Mouse (Mus musculus) liver, embryonic 14.5 days (tissue): ENCODE measurements at regions not wholly inside any gene's neighbourhood (a gene's known extent, or its start where the extent isn't known, plus 50 kb on each side); places are given as distances from the start of the nearest gene placed in this dataset.

Experiments used
- ATAC-seq: fragments of 200-750 bp; cut with Nextera tagmentation; 2 replicates; pipeline ENCODE4 v1.8.0; 2017; ENCODE audit warnings: moderate number of reproducible peaks, mild to moderate bottlenecking, moderate library complexity; ENCODE audit not compliant: insufficient read depth
- DNase-seq, 3 experiments: peaks; one replicate each; pipeline ENCODE4 v3.0.0-alpha.2; 2012 to 2013; ENCODE audit warnings: low read depth in 3 of 3, low spot score in 3 of 3
- H3K27ac ChIP-seq: fragments of 300-500 bp; sonication (generic); 2 replicates; pipeline ENCODE4 v1.5.1; 2014; ENCODE audit warnings: moderate library complexity, mild to moderate bottlenecking, control low read depth, inconsistent platforms
- H3K27me3 ChIP-seq: fragments of 300-500 bp; sonication (generic); 2 replicates; pipeline ENCODE4 v1.6.1; 2014; ENCODE audit warnings: mild to moderate bottlenecking, low read length, moderate library complexity; ENCODE audit not compliant: control insufficient read depth, insufficient read depth
- H3K36me3 ChIP-seq: fragments of 300-500 bp; sonication (generic); replicated peaks from 2 replicates; pipeline ENCODE4 v1.6.1; 2014; ENCODE audit warnings: low read depth; ENCODE audit not compliant: control insufficient read depth, insufficient read depth
- H3K4me1 ChIP-seq, 2 experiments: fragments of 200-500 bp in 1 of 2; fragments of 300-500 bp in 1 of 2; sonication (generic) in 1 of 2; replicated peaks; 2 replicates each; pipeline ENCODE4 v1.6.1; 2012 to 2014; ENCODE audit warnings: antibody characterized with exemption in 1 of 2, inconsistent platforms in 1 of 2, low read length in 1 of 2; ENCODE audit not compliant: control insufficient read depth in 2 of 2, insufficient read depth in 2 of 2
- H3K4me2 ChIP-seq: fragments of 300-500 bp; sonication (generic); 2 replicates; pipeline ENCODE4 v1.6.1; 2014; ENCODE audit warnings: low read depth, mild to moderate bottlenecking, control low read depth, moderate library complexity
- H3K4me3 ChIP-seq, 2 experiments: fragments of 200-500 bp in 1 of 2; fragments of 300-500 bp in 1 of 2; sonication (generic) in 1 of 2; 2 replicates each; pipeline ENCODE4 v1.5.1; 2012 to 2014; ENCODE audit warnings: low read depth in 2 of 2, low read length in 2 of 2, mild to moderate bottlenecking in 2 of 2, control low read depth in 1 of 2, inconsistent platforms in 1 of 2, moderate library complexity in 1 of 2; ENCODE audit not compliant: insufficient read depth in 1 of 2
- H3K9ac ChIP-seq: fragments of 300-500 bp; sonication (generic); replicated peaks from 2 replicates; pipeline ENCODE4 v1.6.1; 2014; ENCODE audit warnings: mild to moderate bottlenecking, control low read depth, moderate library complexity
- H3K9me3 ChIP-seq: fragments of 300-500 bp; sonication (generic); 2 replicates; pipeline ENCODE4 v1.6.1; 2016; ENCODE audit warnings: low read length, mixed read lengths; ENCODE audit not compliant: control insufficient read depth
- CTCF ChIP-seq: IDR thresholded peaks from 2 replicates; pipeline ENCODE4 v1.5.1; 2016; ENCODE audit warnings: antibody characterized with exemption, low read depth, control low read depth
- EP300 ChIP-seq: IDR thresholded peaks from 2 replicates; pipeline ENCODE4 v1.6.1; 2016; ENCODE audit warnings: antibody characterized with exemption, low read depth
- WGBS: fragments of 180-500 bp; shearing (Covaris S2); extraction: QIAGEN DNeasy Blood & Tissue Kit; methylation state at CpG from one replicate; pipeline ENCODE4 v1.1.7; 2014; ENCODE audit not compliant: insufficient replicate concordance; 5-methylcytosine and 5-hydroxymethylcytosine counted together

DNA sequence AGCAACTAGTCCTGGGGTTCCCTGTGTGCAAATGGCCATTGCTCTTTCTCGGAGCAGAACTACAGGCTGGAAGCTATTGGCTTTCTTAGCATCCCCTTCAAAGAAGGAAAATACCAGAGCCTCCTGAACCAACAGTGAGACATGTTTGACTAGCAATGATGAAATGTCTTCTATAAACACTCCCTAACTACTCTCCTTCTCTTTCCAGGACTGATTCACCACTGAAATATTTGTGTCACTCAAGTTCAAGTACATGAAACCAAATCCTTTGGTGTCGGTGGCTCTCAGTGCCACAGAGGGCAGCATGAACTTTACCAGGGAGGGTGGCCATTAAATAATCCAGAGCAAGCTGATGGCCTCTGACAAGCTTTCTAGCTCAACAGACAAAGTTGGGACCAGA lies 270.0 kb downstream of the Osr1 start:
- Histone ChIP-seq H3K27ac (no peak overlapping the region), H3K36me3 (no peaks in the 10 kb centered on the region), H3K4me2 (no peak overlapping the region), H3K4me3 (no peak overlapping the region), H3K4me1 (no peaks in the 10 kb centered on the region), H3K27me3 (no peaks in the 10 kb centered on the region), H3K9me3 (no peaks in the 10 kb centered on the region), H3K9ac (no peak overlapping the region)
- 61% methylated on average over 2 of the region's 2 CpGs for WGBS
- ATAC-seq, result no peak
- no peak for DNase-seq
- TF ChIP-seq EP300, result no peak
- no peak for TF ChIP-seq CTCF

DNA sequence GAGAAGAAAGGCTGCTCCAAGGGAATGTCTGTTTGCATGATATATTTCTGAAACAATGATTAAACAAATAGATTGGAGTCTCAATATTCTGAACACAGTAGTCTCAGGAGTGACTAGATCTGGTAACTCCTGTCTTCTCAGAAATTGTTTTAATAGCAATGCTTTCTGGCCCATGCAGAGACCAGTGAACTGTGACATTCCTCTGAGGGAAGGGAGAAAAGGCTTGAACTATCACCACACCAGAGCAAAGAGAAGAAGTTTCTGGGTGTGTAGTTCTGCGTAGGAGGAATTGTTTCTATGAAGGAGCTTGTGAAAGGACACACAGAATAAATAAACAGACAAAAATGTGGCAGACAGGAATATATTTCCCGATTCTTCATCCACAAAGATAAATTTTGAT lies 277.1 kb downstream of the Osr1 start:
- WGBS, result 50% methylated on average over 2 of the region's 2 CpGs

DNA sequence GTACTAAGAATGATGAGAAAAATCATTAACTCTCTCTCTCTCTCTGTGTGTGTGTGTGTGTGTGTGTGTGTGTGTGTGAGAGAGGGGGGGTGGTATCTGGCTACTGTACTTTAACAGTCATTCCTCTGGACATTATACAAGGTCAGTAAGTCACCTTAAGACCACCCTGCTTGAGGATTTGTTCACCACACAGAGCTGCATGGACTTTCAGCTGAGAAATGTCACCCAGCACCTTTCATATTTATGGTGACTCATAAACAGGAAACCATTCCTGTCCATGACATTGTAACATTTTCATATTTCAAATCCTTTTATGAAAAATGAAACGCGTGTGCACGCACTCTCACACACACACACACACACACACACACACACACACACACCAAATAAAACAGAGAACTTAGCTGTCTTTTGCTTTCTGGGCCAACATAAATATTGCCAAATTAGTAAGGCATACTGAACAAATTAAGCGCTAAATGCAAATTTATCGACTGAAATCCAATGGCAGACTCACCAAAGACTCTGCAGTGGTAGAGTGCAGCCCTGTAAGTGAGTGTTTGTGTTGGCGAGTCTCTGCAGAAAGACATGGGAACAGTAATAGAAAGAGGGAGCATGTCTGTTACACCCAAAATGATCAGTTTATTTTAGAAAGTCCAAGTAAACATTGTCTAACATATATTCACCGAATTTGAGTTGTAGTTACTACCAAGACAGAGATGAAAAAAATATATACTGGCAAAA lies 277.7 kb downstream of the Osr1 start:
- ATAC-seq (no peak), DNase-seq (no peak)
- WGBS, result 72% methylated on average over 7 of the region's 7 CpGs
- Histone ChIP-seq H3K4me2 (no peak overlapping the region), H3K27ac (no peak overlapping the region), H3K36me3 (no peaks in the 10 kb centered on the region), H3K9ac (no peak overlapping the region), H3K9me3 (no peaks in the 10 kb centered on the region), H3K27me3 (no peaks in the 10 kb centered on the region), H3K4me3 (no peak overlapping the region), H3K4me1 (no peaks in the 10 kb centered on the region)
- TF ChIP-seq EP300, result no peak
- TF ChIP-seq CTCF, result no peak

More for the DNA sequence above, 277.1 kb downstream of the Osr1 start:
- H3K36me3 ChIP-seq, result no peaks in the 10 kb centered on the region
- no peak overlapping the region for H3K4me3 ChIP-seq
- no peak overlapping the region for H3K4me2 ChIP-seq
- H3K9ac ChIP-seq, result no peak overlapping the region
- DNase-seq (no peak), ATAC-seq (no peak)
- no peak overlapping the region for H3K27ac ChIP-seq
- no peaks in the 10 kb centered on the region for H3K4me1 ChIP-seq
- no peaks in the 10 kb centered on the region for H3K27me3 ChIP-seq
- no peak for TF ChIP-seq EP300
- no peaks in the 10 kb centered on the region for H3K9me3 ChIP-seq

DNA sequence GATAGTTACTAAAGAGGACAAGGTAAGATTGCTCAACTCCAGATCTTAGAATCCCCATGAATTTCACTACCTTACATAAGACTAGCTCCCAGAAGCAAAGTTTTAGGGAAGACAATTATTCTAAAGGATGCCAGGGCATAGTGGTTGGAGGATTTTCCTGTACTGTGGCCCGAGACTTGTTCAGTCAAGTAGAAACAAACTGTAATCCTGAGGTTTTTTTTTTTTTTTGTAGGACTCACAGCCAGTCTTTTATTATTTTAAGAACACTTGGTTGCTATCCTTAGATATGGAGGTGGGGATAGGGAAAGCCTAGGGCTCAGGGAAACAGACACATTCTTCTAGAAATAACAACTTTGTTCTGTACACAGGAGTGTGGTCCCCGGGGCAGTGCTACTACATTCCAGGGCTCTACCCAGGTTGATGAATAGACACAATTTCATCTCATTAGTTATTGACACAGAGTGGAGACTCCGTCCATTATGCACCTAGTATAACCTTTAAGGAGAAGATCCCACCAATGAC lies 285.6 kb downstream of the Osr1 start:
- Histone ChIP-seq H3K27ac (no peak overlapping the region), H3K4me3 (no peak overlapping the region), H3K4me2 (no peak overlapping the region), H3K4me1 (no peaks in the 10 kb centered on the region), H3K27me3 (no peaks in the 10 kb centered on the region), H3K9me3 (no peaks in the 10 kb centered on the region), H3K9ac (no peak overlapping the region), H3K36me3 (no peaks in the 10 kb centered on the region)
- 53% methylated on average over 3 of the region's 3 CpGs for WGBS
- no peak for ATAC-seq
- no peak for DNase-seq
- TF ChIP-seq EP300, result no peak
- TF ChIP-seq CTCF, result no peak

DNA sequence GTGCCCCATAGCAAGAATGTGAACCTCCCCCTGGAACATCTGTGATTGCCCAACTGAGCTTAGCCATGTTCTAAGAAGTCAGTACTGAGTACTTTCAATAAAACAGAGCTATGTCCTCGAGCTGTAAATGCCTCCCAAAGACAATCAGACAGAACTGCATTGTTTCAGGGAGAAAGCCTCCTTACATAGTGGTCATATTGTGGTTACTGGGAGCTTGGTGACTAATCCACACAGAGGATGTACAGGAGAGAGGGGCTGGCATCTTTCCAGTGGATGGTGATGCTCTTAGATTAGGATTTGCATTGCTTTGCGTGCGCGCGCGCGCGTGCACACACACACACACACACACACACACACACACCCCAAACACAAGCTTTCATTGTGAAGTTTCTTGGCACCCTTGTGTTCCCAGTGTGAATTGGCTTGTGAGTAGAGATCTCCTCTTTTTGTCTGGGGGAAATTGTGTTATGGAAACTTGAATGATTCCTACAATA lies 286.3 kb downstream of the Osr1 start:
- H3K27ac ChIP-seq, result no peak overlapping the region
- H3K9me3 ChIP-seq, result no peaks in the 10 kb centered on the region
- TF ChIP-seq CTCF (no peak), EP300 (no peak)
- 74% methylated on average over 8 of the region's 8 CpGs for WGBS
- H3K4me1 ChIP-seq, result no peaks in the 10 kb centered on the region
- no peak overlapping the region for H3K9ac ChIP-seq
- H3K27me3 ChIP-seq, result no peaks in the 10 kb centered on the region
- no peak overlapping the region for H3K4me2 ChIP-seq
- H3K4me3 ChIP-seq, result no peak overlapping the region
- no peak for DNase-seq
- H3K36me3 ChIP-seq, result no peaks in the 10 kb centered on the region
- ATAC-seq, result no peak
